Comparison of ENCODE assay signal across 8 mouse cellular contexts in genomic region chr6:116338520-116338919, GRCm38 (mm10). TPM values are rescaled to one million over a fixed set of nuclear protein-coding genes. Genes with fewer than 3 reads are reported as not detected.
DNase-seq lines count a peak whose midpoint lies in the region; ATAC-seq lines count a peak whose summit lies in the region.

No protein-coding gene starts in this region.

- peak overlapping the region; percentile 86 for H3K9ac ChIP-seq in kidney, embryonic 16.5 days (replicated peaks; ENCODE audit: low read length)
- peak overlapping the region; percentile 95 for H3K9ac ChIP-seq in hindbrain, embryonic 16.5 days (ENCODE audit: low read depth, low read length)
- H3K9ac ChIP-seq in midbrain, embryonic 16.5 days (ENCODE audit: low read depth, low read length), result peak overlapping the region; percentile 93

- peak overlapping the region; percentile 68; the same call in 1 of the 2 replicates for H3K27ac ChIP-seq in kidney, embryonic 16.5 days (ENCODE audit: low read length)
- H3K27ac ChIP-seq in embryonic facial prominence, embryonic 10.5 days (replicated peaks), result peak overlapping the region; percentile 92
- peak overlapping the region; percentile 88 for H3K27ac ChIP-seq in hindbrain, embryonic 16.5 days (ENCODE audit: low read depth, low read length)
- peak overlapping the region; percentile 89; the same call in 1 of the 2 replicates for H3K27ac ChIP-seq in midbrain, embryonic 16.5 days (ENCODE audit: low read length)

- no peak for ATAC-seq in kidney, embryonic 16.5 days (ENCODE audit: low FRiP score, low TSS enrichment)
- ATAC-seq in hindbrain, embryonic 16.5 days, result no peak
- no peak for ATAC-seq in midbrain, embryonic 16.5 days

- WGBS in kidney, embryonic 16.5 days, result 5% methylated on average over 8 of the region's 8 CpGs
- 9% methylated on average over 8 of the region's 8 CpGs for WGBS in embryonic facial prominence, embryonic 10.5 days
- WGBS in hindbrain, embryonic 16.5 days, result 6% methylated on average over 8 of the region's 8 CpGs
- 8% methylated on average over 8 of the region's 8 CpGs for WGBS in midbrain, embryonic 16.5 days

- H3K4me3 ChIP-seq in kidney, embryonic 16.5 days (ENCODE audit: low read length), result peak overlapping the region; percentile 96
- peak overlapping the region; percentile 97 for H3K4me3 ChIP-seq in embryonic facial prominence, embryonic 10.5 days
- peak overlapping the region; percentile 100 for H3K4me3 ChIP-seq in hindbrain, embryonic 16.5 days (ENCODE audit: low read length)
- peak overlapping the region; percentile 99 for H3K4me3 ChIP-seq in midbrain, embryonic 16.5 days (ENCODE audit: low read depth, low read length)

- intact Hi-C loops in left cerebral cortex, postnatal 4 days (cut with DNase I), result no loop called here

- H3K27me3 ChIP-seq in kidney, embryonic 16.5 days (ENCODE audit: insufficient read depth, low read length), result 0 out of 2 replicates have a peak, but pooled peaks cover 3% of the 10 kb centered on the region
- H3K27me3 ChIP-seq in embryonic facial prominence, embryonic 10.5 days (replicated peaks; ENCODE audit: low read depth, poor library complexity, severe bottlenecking), result peaks cover 12% of the 10 kb centered on the region
- H3K27me3 ChIP-seq in hindbrain, embryonic 16.5 days (replicated peaks; ENCODE audit: control insufficient read depth, insufficient read depth, low read length), result no peaks in the 10 kb centered on the region; the same call in 1 of the 2 replicates
- H3K27me3 ChIP-seq in midbrain, embryonic 16.5 days (ENCODE audit: control insufficient read depth, insufficient read depth, low read depth, low read length), result no peaks in the 10 kb centered on the region

- H3K9me3 ChIP-seq in kidney, embryonic 16.5 days (ENCODE audit: low read length), result no peaks in the 10 kb centered on the region
- no peaks in the 10 kb centered on the region for H3K9me3 ChIP-seq in embryonic facial prominence, embryonic 10.5 days
- no peaks in the 10 kb centered on the region; the same call in 1 of the 2 replicates for H3K9me3 ChIP-seq in hindbrain, embryonic 16.5 days (ENCODE audit: control insufficient read depth, low read length)
- no peaks in the 10 kb centered on the region; the same call in 1 of the 2 replicates for H3K9me3 ChIP-seq in midbrain, embryonic 16.5 days (replicated peaks; ENCODE audit: control insufficient read depth, low read length, poor library complexity, severe bottlenecking)

- H3K36me3 ChIP-seq in kidney, embryonic 16.5 days (ENCODE audit: insufficient read depth, low read length), result 0 out of 2 replicates have a peak, but pooled peaks cover 4% of the 10 kb centered on the region
- peaks cover 16% of the 10 kb centered on the region for H3K36me3 ChIP-seq in embryonic facial prominence, embryonic 10.5 days (replicated peaks)
- H3K36me3 ChIP-seq in hindbrain, embryonic 16.5 days (ENCODE audit: control insufficient read depth, insufficient read depth, low read length), result no peaks in the 10 kb centered on the region
- no peaks in the 10 kb centered on the region for H3K36me3 ChIP-seq in midbrain, embryonic 16.5 days (ENCODE audit: control insufficient read depth, insufficient read depth, low read length)

- H3K4me1 ChIP-seq in kidney, embryonic 16.5 days (ENCODE audit: insufficient read depth, low read length), result peaks cover 5% of the 10 kb centered on the region; the same call in 1 of the 2 replicates
- H3K4me1 ChIP-seq in embryonic facial prominence, embryonic 10.5 days, result peaks cover 8% of the 10 kb centered on the region
- H3K4me1 ChIP-seq in hindbrain, embryonic 16.5 days (ENCODE audit: control insufficient read depth, insufficient read depth, low read depth, low read length), result peaks cover 14% of the 10 kb centered on the region
- peaks cover 19% of the 10 kb centered on the region for H3K4me1 ChIP-seq in midbrain, embryonic 16.5 days (ENCODE audit: control insufficient read depth, insufficient read depth, low read length)

- DNase-seq in kidney, adult 11 months, result no peak
- DNase-seq in embryonic facial prominence, embryonic 10.5 days (ENCODE audit: low spot score), result no peak
- no peak for DNase-seq in cerebellum, postnatal 14 days
- no peak for DNase-seq in left cerebral cortex, postnatal 4 days
- DNase-seq in layer of hippocampus, postnatal 25 days (ENCODE audit: extremely low spot score in 1 of 2, low spot score in 1 of 2), result no peak

- peak overlapping the region; percentile 64 for H3K4me2 ChIP-seq in kidney, embryonic 16.5 days (replicated peaks; ENCODE audit: low read depth, low read length)
- peak overlapping the region; percentile 70 for H3K4me2 ChIP-seq in hindbrain, embryonic 16.5 days (ENCODE audit: low read length)
- peak overlapping the region; percentile 61 for H3K4me2 ChIP-seq in midbrain, embryonic 16.5 days (ENCODE audit: low read length)

RNA-seq across cellular contexts. Expression of gene March8, which starts 0.7 kb away (rescaled TPM):
- polyA plus RNA-seq in kidney, embryonic 16.5 days (2015; fragmentation: Nextera tagmentation; extraction: Ambion mirVana), result 40.9 and 42.9 TPM in 2 replicates
- polyA plus RNA-seq in embryonic facial prominence, embryonic 10.5 days (2016; fragmentation: Nextera tagmentation; extraction: Ambion mirVana), result 24.7 and 26.5 TPM in 2 replicates
- 58.0 and 63.4 TPM in 2 replicates for polyA plus RNA-seq in hindbrain, embryonic 16.5 days (2015; fragmentation: Nextera tagmentation; extraction: Ambion mirVana)
- 66.9 and 67.8 TPM in 2 replicates for polyA plus RNA-seq in midbrain, embryonic 16.5 days (2015; fragmentation: Nextera tagmentation; extraction: Ambion mirVana)
- 100 to 1,000 TPM in 1 of 2 experiments, 10 to 100 TPM in 1; 98.6 to 103 TPM for total RNA-seq in left cerebral cortex, postnatal 4 days (2021)
- 10 to 100 TPM; 57.3 to 58.9 TPM for total RNA-seq in layer of hippocampus, postnatal 25 days (2021)
